Mouse (Mus musculus) ovary, adult 2 months (tissue): ENCODE measurements around the gene Olfr1275. TPM values are rescaled to one million over a fixed set of nuclear protein-coding genes. Genes with fewer than 3 reads are reported as not detected.

Experiments used
- polyA plus RNA-seq: library from polyadenylated mRNA; depleted of rRNA; stranded (reverse); fragments of >200 nt; gene quantifications from 2 replicates; pipeline ENCODE4 v1.2.3, GENCODE M21; 2012; rRNA removed

Gene Olfr1275
- not detected in 2 replicates for polyA plus RNA-seq

GRCm38 (mm10) chr2:111235186-111235585, at the start of gene Olfr1275:
Olfr1275 (minus strand) TSS chr2:111235286.

GRCm38 (mm10) chr2:111274006-111274405, 38.9 kb upstream of the Olfr1275 start, which contains the start of gene Olfr1277:
Olfr1277 (minus strand) TSS chr2:111274106.

GRCm38 (mm10) chr2:111254216-111254615, 19.1 kb upstream of the Olfr1275 start, which contains the start of gene Olfr1276:
Olfr1276 (plus strand) TSS chr2:111254516.

GRCm38 (mm10) chr2:111229502-111229901, 5.6 kb downstream of the Olfr1275 start, which contains the start of gene 4930430A15Rik:
4930430A15Rik (minus strand) TSS chr2:111229602.

Other genes with a start within 250 kb of the Olfr1275 start
- gene Gm13941, start 129.3 kb downstream of the Olfr1275 start, polyA plus RNA-seq: not detected in 2 replicates
- not detected in 2 replicates for gene Gm15130, start 82.3 kb downstream of the Olfr1275 start, polyA plus RNA-seq
- gene 4930430A15Rik, start 5.7 kb downstream of the Olfr1275 start, polyA plus RNA-seq: not detected in 2 replicates
- gene Olfr1276, start 19.2 kb upstream of the Olfr1275 start, polyA plus RNA-seq: not detected in 2 replicates
- gene Olfr1277, start 38.8 kb upstream of the Olfr1275 start, polyA plus RNA-seq: not detected in 2 replicates
- not detected in 2 replicates for gene Olfr1278, start 54.9 kb upstream of the Olfr1275 start, polyA plus RNA-seq
- not detected in 2 replicates for gene Olfr1279, start 65.3 kb upstream of the Olfr1275 start, polyA plus RNA-seq
- not detected in 2 replicates for gene Olfr1280, start 78.7 kb upstream of the Olfr1275 start, polyA plus RNA-seq
- not detected in 2 replicates for gene Olfr1281, start 91.2 kb upstream of the Olfr1275 start, polyA plus RNA-seq
- gene Olfr1282, start 100.8 kb upstream of the Olfr1275 start, polyA plus RNA-seq: not detected in 2 replicates
- not detected in 2 replicates for gene Olfr1283, start 131.5 kb upstream of the Olfr1275 start, polyA plus RNA-seq
- gene Olfr1284, start 140.2 kb upstream of the Olfr1275 start, polyA plus RNA-seq: not detected in 2 replicates
- gene Olfr1286, start 187.8 kb upstream of the Olfr1275 start, polyA plus RNA-seq: not detected in 2 replicates
- not detected in 2 replicates for gene Olfr1287, start 213.9 kb upstream of the Olfr1275 start, polyA plus RNA-seq
- not detected in 2 replicates for gene Olfr1288, start 238.8 kb upstream of the Olfr1275 start, polyA plus RNA-seq
- gene Olfr1289, start 245.5 kb upstream of the Olfr1275 start, polyA plus RNA-seq: not detected in 2 replicates